Mouse (Mus musculus) MEL-GATA-1-ER (cell line): ENCODE data around the gene Nat8.
"Not testable (repeated sequence)": the region's sequence is repeated elsewhere in the genome, so short reads cannot be mapped to it uniquely, and the experiment has no call there.

ENCODE experiments used
- DNase-seq: peaks from one replicate; pipeline ENCODE4 v3.0.0-alpha.2; 2012; ENCODE audit warnings: low read depth; ENCODE audit errors: extremely low read depth

Gene Nat8

GRCm38 (mm10) chr6:85836827-85837226, 4.9 kb upstream of the Nat8 start:
- DNase-seq = not testable (repeated sequence)

GRCm38 (mm10) chr6:85836098-85836497, 4.2 kb upstream of the Nat8 start:
- not testable (repeated sequence) for DNase-seq

- not testable (repeated sequence) for DNase-seq
Observed at GRCm38 (mm10) chr6:85835104-85835503, 3.2 kb upstream of the Nat8 start.

GRCm38 (mm10) chr6:85834504-85835100, 2.7 kb upstream of the Nat8 start:
- not testable (repeated sequence) for DNase-seq

- no peak for DNase-seq
Observed at GRCm38 (mm10) chr6:85829462-85829861, 2.4 kb downstream of the Nat8 start.

GRCm38 (mm10) chr6:85825886-85826285, 6.0 kb downstream of the Nat8 start:
- DNase-seq = no peak

- DNase-seq = no peak
Observed at GRCm38 (mm10) chr6:85823382-85824090, 8.3 kb downstream of the Nat8 start.

GRCm38 (mm10) chr6:85822286-85822685, 9.6 kb downstream of the Nat8 start:
- no peak for DNase-seq

- DNase-seq = no peak
Observed at GRCm38 (mm10) chr6:85820837-85821236, 11.0 kb downstream of the Nat8 start, which contains the start of the genes Nat8f6 and Nat8f5. TSS of gene Nat8f6 (minus strand) at chr6:85820954. TSS of gene Nat8f5 (minus strand) at chr6:85820972.

- DNase-seq = no peak
Observed at GRCm38 (mm10) chr6:85818338-85818737, 13.5 kb downstream of the Nat8 start.

GRCm38 (mm10) chr6:85813339-85813738, 18.5 kb downstream of the Nat8 start:
- DNase-seq = no peak

GRCm38 (mm10) chr6:85810942-85811537, 20.8 kb downstream of the Nat8 start:
- not testable (repeated sequence) for DNase-seq

- not testable (repeated sequence) for DNase-seq
Observed at GRCm38 (mm10) chr6:85810514-85810913, 21.4 kb downstream of the Nat8 start.

GRCm38 (mm10) chr6:85809784-85810183, 22.1 kb downstream of the Nat8 start:
- not testable (repeated sequence) for DNase-seq

GRCm38 (mm10) chr6:85803180-85803579, 28.7 kb downstream of the Nat8 start:
- DNase-seq = not testable (repeated sequence)
